Mouse (Mus musculus) gastrocnemius, adult 18-20 months (tissue): Measurements from ENCODE around the gene Card6. TPM values are rescaled to one million over a fixed set of nuclear protein-coding genes. Genes with fewer than 3 reads are reported as not detected.
"Not testable (repeated sequence)": the region's sequence is repeated elsewhere in the genome, so short reads cannot be mapped to it uniquely, and the experiment has no call there.

Source experiments
- DNase-seq: peaks from one replicate; pipeline ENCODE4 v3.0.0; 2021; ENCODE audit warnings: low spot score
- total RNA-seq, 2 experiments: library from RNA; stranded (reverse); gene quantifications; 2 replicates each; pipeline ENCODE4 v1.2.3; 2021

Gene Card6
- total RNA-seq, 2 experiments from 2014 or later = 2.4 to 2.7 TPM

DNA sequence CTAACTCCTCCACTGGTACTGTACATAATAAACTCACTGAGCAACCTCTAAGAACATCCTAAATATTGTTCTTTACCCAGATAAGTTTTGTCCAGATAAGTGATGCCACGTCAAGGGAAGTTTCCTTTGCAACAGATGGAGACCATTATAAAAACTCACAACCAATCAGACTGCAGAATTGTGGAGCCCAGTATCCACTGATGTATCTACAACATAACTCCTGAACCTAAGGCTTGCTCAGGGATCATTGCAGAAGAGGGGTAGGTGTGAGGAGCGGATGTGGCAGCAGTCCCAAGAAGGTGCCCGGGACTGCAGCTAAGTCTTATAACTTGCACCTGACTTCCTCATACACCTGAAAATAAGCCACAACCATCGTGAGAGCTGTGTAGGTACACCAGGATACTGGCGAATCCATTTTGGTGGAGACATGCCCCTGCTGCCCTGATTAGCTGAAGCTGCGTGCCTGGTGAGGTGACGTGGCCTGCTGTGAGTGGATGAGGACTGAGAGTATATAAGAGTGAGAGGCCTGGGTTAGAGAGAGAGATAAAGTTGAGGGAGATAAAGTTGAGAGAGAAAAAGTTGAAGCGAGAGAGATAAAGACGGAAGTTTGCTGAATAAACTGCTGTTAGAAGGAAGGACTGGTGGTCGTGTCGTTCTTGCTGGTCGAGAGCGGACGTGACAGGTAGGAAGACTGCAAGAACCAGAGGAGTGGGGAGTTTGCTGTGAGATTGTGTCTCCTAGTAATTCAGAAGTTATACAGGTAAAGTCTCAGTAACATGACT is 22.7 kb upstream of the Card6 start:
- DNase-seq = not testable (repeated sequence)

DNA sequence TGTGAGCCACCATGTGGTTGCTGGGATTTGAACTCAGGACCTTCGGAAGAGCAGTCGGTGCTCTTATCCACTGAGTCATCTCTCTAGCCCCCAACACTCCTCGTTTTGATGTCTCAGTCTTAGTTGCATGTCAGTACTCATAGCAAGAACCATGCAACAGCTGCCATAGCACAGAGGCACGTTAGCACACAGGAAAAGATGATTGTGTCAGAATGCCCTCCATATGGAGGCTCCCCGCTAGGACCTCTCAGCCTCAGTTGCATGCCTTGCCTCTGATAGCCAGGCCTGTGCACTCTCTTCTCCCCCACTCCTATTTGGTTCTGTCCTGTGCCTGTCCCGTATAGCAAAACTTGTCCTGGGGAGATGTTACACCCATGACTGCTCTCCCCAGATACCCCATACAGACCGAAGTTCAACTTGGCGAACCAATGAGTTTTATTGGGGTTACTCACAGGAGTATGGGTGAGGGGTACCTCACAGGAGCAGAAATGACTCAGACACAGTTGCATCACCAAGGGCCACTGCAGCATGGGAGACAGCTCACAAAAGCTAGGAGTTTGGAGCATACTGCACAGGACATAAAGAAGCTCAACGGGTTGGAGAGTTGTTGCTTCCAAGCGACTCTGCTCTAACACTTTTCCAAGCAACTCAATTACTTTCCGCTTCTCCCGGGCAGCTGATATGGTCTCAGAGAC is 20.9 kb upstream of the Card6 start:
- DNase-seq = no peak

GRCm38 (mm10) chr15:5128176-5128940 is 20.0 kb upstream of the Card6 start:
- no peak for DNase-seq

DNA sequence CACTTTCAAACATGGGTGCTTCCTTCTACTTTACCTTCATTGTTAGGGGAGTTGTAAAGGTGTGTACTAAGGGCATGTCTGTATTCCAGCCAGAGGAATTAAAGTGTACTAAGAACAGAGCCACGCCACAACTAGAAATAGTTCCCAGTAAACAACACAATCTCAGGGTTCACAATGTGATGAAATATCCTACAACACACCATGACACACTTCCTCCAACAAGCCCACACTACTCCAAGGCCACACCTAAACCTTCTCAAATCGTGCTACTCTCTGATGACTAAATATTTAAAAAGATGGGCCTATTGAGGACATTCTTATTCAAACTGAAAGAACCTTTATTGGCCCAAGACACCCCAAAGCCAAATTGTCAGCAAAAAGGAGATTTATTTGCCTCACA is 19.1 kb upstream of the Card6 start:
- DNase-seq = no peak

GRCm38 (mm10) chr15:5126456-5126855 is 18.1 kb upstream of the Card6 start:
- no peak for DNase-seq

DNA sequence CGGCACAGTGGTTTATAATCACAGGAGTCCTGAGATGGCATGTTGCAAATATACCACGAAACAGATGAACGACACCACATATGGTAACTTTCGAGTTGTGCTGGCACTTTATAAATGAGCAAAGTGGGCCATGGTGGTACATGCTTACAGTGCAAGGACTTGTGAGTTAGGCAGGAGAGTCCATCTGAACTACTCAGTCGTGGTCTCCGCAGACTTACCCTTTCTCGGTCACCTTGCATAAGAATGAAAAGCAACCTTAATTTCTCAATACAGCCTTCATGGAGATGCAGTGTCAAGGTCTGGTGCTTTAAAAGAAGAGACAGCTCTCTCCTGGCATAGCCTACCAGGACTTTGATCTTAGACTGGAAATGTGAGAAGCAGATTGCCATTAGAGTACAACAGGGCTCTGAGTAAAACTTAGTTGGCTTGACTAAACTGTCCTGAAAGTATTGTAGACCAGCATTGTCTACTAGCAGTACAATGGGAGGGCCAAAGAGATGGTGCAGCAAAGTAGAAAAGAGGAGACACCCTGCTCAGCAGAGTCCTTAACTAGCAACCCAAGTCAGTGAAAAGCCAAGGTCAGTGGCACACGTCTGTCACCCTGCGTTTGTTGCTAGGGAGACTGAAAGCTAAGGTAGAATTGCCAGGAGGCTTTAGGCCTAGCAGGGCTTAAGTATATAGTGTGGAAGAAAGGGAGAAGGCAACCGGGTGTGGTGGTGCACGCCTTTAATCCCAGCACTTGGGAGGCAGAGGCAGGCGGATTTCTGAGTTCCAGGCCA is 13.4 kb upstream of the Card6 start:
- DNase-seq = no peak

GRCm38 (mm10) chr15:5119707-5120106 is 11.4 kb upstream of the Card6 start:
- no peak for DNase-seq

GRCm38 (mm10) chr15:5119192-5119591 is 10.9 kb upstream of the Card6 start:
- no peak for DNase-seq

- no peak for DNase-seq
Observed at GRCm38 (mm10) chr15:5118626-5119025, 10.3 kb upstream of the Card6 start.

GRCm38 (mm10) chr15:5117031-5117601 is 8.8 kb upstream of the Card6 start:
- DNase-seq = no peak

- peak; percentile 99 for DNase-seq
Observed at GRCm38 (mm10) chr15:5116270-5117030, 8.1 kb upstream of the Card6 start, which contains the start of gene Rpl37. Gene Rpl37, plus strand, starts transcription at chr15:5116645.

DNA sequence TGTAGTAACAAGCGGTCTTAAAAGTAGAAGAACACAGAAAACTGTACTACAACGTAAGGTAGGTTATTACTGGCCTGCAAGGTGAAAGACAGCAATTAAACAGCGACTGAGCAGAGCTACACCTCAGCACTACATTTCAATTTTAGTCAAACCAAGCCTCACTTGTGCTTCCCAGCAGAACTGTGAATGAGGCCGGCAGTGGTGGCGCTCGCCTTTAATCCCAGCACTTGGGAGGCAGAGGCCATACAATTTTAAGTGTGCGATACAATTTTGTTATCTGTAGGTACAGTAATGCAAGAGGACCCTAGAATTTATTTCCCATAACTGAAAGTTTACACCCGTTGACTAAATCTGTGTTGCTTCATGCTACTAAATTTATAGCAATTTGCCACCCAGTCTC is 6.8 kb upstream of the Card6 start:
- no peak for DNase-seq

- DNase-seq = no peak
Observed at GRCm38 (mm10) chr15:5112651-5113050, 4.3 kb upstream of the Card6 start.

DNA sequence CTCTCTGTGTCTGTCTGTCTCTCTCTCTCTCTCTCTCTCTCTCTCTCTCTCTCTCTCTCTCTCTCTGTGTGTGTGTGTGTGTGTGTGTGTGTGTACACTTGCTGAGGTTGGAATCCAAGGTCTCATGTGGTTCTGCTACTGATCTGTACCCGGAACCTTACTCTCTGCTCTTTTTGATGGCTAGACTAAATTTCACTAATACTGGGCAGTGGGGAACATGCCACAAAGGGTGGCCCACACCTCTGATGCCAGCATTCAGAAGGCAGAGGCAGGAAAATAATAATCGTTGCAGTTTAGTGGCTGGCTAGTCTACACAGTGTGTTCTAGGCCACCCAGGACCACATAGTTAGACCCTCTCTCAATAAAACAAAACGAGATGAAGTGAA is 309 bp upstream of the Card6 start:
- no peak for DNase-seq

DNA sequence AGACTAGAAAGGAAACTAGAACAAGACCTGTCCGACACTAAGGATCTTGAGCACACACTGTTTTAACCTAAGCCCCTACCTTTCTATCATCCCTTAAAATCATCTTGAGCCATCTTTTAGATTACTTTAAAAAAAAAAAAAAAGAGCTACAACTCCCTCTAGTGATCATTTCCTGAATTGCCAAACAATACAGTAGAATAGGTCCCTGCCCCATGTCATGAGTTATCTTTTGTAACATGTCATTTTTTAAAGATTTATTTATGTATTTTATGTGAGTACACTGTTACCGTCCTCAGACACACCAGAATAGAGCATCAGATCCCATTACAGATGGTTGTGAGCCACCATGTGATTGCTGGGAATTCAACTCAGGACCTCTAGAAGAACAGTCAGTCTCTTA is 2.0 kb downstream of the Card6 start:
- DNase-seq = no peak

GRCm38 (mm10) chr15:5105891-5106290 is 2.4 kb downstream of the Card6 start:
- DNase-seq = no peak

DNA sequence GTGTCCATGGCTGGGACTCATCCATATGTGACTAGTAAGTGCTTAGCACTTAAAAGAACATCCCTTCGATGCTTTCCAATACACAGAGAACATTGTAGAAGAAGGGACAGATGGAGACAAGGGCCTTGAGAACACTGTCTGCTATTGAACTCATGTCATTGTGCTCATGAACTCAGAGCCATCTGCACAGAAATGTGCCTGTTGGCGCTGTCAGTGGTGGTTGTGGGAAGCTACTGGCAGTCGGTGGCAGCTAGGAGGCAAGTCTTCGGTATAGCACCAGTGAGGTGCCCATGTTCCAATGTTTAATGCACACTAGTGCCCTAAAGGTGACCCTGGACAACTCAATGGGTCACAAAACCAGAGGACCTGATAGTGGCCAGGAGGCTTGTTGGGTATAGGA is 6.0 kb downstream of the Card6 start:
- DNase-seq = no peak

- DNase-seq = no peak
Observed at GRCm38 (mm10) chr15:5097376-5097775, 11.0 kb downstream of the Card6 start.

- DNase-seq = no peak
Observed at GRCm38 (mm10) chr15:5095534-5096301, 12.6 kb downstream of the Card6 start.

DNA sequence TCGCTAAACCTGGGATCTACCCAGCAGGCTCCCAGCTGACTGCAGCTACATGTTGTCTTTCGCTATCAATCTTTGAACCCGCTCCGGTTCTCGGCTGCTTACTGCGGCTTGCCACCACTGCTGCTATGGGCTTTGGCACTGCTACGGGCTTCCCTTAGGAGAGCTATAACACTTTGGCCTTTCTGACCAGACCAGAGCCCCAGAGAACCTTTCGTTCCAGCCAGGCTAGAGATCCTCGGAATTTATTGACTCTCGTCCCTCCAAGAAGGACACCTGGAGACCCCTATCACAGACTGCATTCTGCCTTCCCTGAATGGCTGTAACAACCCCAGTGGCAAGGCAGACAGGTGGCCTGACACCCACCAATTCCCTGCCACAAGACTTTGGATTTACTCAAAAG is 18.2 kb downstream of the Card6 start:
- no peak for DNase-seq
